Mouse (Mus musculus) gastrocnemius, postnatal 4 days (tissue): ENCODE results near the gene Pde4b. TPM values are rescaled to one million over a fixed set of nuclear protein-coding genes. Genes with fewer than 3 reads are reported as not detected.

Source experiments
- DNase-seq, 2 experiments: peaks; one replicate each; pipeline ENCODE4 v3.0.0; 2021 to 2022; ENCODE audit warnings: low spot score in 2 of 2, mixed read lengths in 2 of 2
- total RNA-seq, 2 experiments: library from RNA; stranded (reverse); gene quantifications; 2 replicates each; pipeline ENCODE4 v1.2.3; 2021

The Pde4b gene
- total RNA-seq, 2 experiments from 2014 or later = 40.0 to 51.2 TPM

DNA sequence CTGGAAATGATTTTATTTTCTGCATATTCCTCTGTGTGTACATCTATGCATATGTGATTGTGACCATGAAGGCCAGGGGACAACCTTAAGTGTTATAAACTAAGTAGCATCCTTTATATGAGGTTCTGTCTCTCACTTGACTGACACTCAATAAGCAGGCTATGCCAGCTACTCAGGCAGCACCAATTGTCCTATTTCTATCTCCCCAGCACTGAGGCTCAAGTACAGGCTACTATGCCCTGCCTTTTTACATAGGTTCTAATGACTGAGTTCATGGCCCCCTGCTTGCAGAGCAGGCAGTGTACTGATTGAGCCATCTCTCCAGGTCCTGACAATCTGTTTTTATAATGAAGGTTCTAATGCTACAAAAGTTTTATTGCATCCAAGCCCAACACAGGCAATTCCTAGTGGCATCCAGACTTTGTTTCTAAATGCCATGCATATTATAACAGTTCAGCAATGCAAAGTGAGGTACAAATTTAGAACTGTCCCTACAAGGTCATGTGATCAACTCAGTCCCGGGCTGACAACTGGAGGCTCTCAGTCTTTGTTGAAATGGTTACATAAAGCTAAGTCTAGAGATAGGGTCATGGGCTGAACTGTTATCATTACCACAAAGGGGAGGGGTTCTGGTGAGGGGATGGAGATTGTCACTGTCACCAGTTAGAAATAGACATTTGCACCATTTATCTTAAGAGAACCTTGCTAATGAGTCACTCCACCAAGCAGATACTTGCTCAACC is 295.6 kb downstream of the Pde4b start:
- DNase-seq = no peak

DNA sequence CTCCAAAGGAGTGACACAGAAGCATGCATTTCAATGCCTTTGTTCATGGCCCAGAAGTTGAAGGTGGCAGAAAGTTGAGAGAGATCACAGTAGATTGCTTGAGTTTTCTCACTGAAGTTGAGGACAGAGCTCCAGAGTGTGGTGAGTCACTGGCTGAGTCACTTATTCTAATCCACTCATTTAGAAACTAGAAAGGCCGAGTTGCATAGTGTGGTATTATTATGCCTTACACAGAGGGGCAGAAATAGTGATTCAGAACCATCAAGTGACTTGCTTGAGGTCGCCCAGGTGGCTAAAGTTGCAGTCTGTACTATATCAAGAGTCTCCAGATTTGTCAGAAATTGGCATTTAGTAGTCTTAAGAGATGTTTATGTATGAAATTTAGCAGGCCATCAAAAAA is 306.3 kb downstream of the Pde4b start:
- no peak for DNase-seq

DNA sequence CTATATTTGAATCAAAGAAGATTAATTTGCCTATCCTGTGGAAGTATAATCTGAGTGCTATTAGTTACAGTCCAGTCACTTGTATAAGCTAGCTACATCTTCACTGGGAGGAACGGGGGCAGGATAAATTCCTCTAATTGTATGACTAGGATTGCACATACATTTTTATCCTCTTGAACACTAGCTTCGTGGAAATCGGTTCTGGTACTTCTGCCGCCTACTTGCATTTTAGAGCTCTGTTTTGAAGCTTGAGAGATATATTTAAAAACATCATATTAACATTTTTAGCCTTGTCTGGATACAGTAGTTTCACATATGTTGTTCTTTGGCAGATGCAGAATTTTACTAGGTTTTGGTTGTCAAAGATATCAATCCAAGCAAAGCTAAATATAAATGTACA is 310.0 kb downstream of the Pde4b start:
- DNase-seq = no peak

DNA sequence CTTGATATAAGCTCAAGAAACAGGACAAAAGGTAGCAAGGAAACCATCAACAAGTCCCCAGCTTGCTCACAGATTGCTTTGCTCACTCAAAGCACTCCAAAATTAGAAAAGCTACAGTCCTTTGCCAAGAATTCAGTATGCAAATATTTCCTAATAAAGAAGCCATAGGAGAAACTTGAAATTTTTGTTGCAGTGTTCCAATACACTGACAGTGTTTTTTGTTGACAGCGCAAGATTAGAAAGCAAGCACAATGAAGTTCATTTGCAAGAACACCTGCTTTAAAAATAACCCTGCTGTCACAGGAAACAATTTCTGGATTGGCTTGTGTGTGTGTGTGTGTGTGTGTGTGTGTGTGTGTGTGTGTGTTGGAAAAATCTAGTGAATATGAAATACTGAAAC is 311.2 kb downstream of the Pde4b start:
- DNase-seq = no peak

- DNase-seq = no peak
These were observed 319.5 kb downstream of the Pde4b start for GRCm38 (mm10) chr4:102406848-102407247.

DNA sequence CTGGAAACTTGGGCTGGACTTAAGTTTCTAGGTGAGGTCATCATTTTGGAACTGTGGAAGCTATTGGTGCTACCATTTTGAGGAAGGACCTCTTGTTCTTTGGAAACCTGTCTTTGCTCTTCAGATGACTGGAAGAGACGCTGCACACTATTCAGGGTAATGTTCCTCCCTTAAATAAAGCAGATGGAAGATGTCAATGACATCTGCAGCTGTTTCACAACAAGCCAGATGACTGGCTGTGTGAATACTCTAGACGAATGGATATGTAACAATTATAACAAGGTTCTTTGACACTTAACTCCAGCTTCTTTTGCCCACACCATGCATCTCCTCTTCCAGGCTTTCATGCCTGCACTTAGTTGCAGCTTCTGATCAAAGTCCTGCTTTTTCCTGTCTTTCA is 320.8 kb downstream of the Pde4b start:
- no peak for DNase-seq

GRCm38 (mm10) chr4:102408938-102409337 is 321.6 kb downstream of the Pde4b start:
- no peak for DNase-seq

- no peak for DNase-seq
These were observed 325.8 kb downstream of the Pde4b start for GRCm38 (mm10) chr4:102413101-102413500.

GRCm38 (mm10) chr4:102413794-102414193 is 326.5 kb downstream of the Pde4b start:
- peak in 1 of 2 experiments; percentile 10 for DNase-seq

GRCm38 (mm10) chr4:102414610-102415009 is 327.3 kb downstream of the Pde4b start:
- DNase-seq = no peak

DNA sequence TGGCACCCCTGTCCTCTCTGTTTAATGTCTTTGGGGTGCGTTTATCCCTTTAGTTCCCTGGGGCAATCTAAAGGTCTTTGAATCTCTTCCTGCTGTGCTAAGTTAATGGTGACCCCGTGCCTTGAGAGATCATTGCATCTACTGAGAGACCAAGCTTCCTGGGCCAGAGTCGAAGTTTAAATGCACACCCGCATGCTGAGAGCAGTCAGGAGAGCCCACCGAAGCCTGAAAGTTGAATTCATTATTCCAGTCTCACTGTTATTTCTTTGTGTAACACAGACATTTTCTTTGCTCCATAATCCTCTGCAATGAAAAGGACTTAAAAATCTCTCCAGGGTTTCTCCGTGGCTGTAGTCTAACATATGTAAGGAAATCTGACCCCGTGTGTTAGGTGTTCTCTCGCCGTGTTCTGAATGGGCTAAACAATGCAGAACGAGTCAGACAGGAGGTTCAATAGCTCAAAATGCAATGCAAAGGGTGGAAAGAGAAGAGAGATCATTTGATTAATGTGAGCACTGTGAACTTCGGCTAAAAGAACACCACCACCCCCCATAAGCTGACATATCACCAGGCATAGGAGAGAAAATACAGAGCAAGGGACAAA is 333.6 kb downstream of the Pde4b start:
- no peak for DNase-seq

- no peak for DNase-seq
These were observed 334.1 kb downstream of the Pde4b start for GRCm38 (mm10) chr4:102421398-102421859.

- DNase-seq = no peak
These were observed 336.8 kb downstream of the Pde4b start for GRCm38 (mm10) chr4:102424104-102424503.

DNA sequence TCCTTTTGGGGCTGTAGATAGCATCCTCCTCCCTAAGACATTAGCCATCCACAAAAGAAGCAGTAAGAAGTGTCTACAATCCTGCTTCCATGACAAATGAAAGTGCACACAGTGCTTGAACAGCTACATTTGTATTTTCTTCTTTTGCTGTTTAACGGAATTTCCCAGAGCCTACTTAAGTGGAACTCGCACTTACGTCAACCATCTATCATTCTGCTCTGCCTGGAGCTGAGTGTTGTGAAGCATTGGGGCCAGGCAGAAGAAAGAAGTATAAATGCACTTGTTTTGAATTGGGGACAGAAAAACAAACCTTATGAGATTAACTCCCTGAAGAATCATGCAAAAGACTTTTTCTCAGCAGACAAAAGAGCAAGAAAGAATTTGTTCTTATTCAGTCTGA is 338.1 kb downstream of the Pde4b start:
- DNase-seq = no peak

DNA sequence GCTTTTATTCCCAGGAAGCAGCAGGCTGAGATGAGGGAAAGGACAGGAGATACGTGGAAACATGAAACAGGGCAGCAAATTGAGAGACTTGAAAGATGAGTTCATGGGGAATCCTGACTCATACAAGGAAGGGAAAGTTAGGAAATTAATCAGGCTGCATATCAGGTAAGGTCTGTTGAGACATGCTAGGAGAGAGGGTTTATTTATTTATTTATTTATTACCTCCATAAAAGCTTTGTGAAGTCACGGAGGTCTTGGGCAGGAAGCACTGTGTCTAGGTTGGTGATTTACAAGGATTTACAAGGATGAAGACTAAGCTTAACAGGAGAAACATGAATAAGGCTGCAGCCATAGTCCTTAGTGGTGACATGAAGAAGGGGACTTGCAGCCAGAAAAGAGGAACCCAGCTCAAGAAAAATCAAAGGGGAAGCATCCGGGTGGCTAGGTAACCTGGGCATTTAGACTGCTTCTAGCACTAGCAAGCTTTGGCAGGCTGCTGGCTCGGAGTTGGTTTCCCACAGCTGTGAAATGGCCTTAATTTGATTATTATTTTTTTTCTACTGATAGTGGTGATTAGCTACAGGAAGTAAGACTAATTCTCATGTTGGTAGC is 342.5 kb downstream of the Pde4b start:
- no peak for DNase-seq

- peak in 1 of 2 experiments; percentile 18 for DNase-seq
These were observed 344.9 kb downstream of the Pde4b start for GRCm38 (mm10) chr4:102432040-102432782.

- DNase-seq = peak in 1 of 2 experiments; percentile 29
These were observed 352.2 kb downstream of the Pde4b start for GRCm38 (mm10) chr4:102439401-102440118.

- DNase-seq = no peak
These were observed 352.8 kb downstream of the Pde4b start for GRCm38 (mm10) chr4:102440119-102440481.

GRCm38 (mm10) chr4:102443533-102443932 is 356.2 kb downstream of the Pde4b start:
- no peak for DNase-seq

DNA sequence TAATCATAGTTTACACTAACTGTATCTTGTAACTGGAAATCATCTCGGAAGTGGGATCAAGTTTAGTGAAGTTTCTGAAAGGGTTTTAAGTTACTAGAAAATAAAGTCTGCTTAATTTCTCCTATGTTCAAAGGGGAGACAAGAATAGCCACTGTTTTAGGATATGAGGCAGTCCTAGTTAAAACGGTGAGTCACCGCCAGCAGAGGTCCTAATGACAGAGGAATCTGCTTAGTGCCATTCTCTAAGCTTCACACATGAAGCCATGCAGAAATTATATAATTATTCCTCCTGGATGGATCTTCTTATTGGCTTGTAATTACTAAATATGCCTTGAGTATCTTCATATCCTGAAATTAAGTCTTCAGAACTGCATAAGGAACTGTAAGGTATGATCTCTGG is 357.2 kb downstream of the Pde4b start:
- DNase-seq = no peak
